In genomic region chr5:96029821-96030220, GRCm38 (mm10) we compare ENCODE assay signal across 14 mouse cellular contexts.
A peak's percentile ranks its signal among the peaks of the same experiment; 100 is the strongest.
DNase-seq lines count a peak whose midpoint lies in the region.
"Had no signal": no experiment of that assay in that cellular context is flagged by ENCODE, and none has a peak within 500 bp of the region (broad histone marks: within the 10 kb centered on the region; RNA-seq: fewer than 3 reads in every experiment).

No protein-coding gene starts in this region.

- DNase-seq in layer of hippocampus, adult 11-12 months (ENCODE audit: low spot score): peak; percentile 47
- no peak for DNase-seq in layer of hippocampus, postnatal 10 days (ENCODE audit: low spot score in 2 of 2)
- peak; percentile 29 for DNase-seq in right cerebral cortex, adult 18-20 months
- DNase-seq in right cerebral cortex, postnatal 10 days (ENCODE audit: low spot score in 2 of 2): no peak
- DNase-seq in layer of hippocampus, adult 8-10 months (ENCODE audit: low spot score in 2 of 2): peak; percentile 27 to 62
- peak; percentile 53 for DNase-seq in telencephalon, adult 2 months (ENCODE audit: low read depth, low spot score)
- DNase-seq in urinary bladder, postnatal 36 days (ENCODE audit: low spot score in 2 of 2): no peak
- DNase-seq: adrenal gland, postnatal 14 days; cerebellum, adult 18-20 months; cerebellum, postnatal 10 days; forebrain, postnatal 0 days; gastrocnemius, postnatal 14 days; heart, adult 2 months; heart, postnatal 14 days had no signal

Comparison
In these comparisons a context has a peak if more than half of its experiments do, and no peak if none do; other contexts are left out.
1. DNase-seq: peak in layer of hippocampus, adult 11-12 months (single experiment), right cerebral cortex, adult 18-20 months (single experiment), layer of hippocampus, adult 8-10 months (2 of 2) and telencephalon, adult 2 months (single experiment); none in layer of hippocampus, postnatal 10 days (0 of 2), right cerebral cortex, postnatal 10 days (0 of 2) and urinary bladder, postnatal 36 days (0 of 2).